Mouse (Mus musculus): Measurements from ENCODE around the gene Gpr18.

Gene Gpr18

GRCm38 (mm10) chr14:121949897-121950296 is 34.3 kb upstream of the Gpr18 start:
- DNase-seq (ENCODE audit: low read depth, low spot score): no peak

DNA sequence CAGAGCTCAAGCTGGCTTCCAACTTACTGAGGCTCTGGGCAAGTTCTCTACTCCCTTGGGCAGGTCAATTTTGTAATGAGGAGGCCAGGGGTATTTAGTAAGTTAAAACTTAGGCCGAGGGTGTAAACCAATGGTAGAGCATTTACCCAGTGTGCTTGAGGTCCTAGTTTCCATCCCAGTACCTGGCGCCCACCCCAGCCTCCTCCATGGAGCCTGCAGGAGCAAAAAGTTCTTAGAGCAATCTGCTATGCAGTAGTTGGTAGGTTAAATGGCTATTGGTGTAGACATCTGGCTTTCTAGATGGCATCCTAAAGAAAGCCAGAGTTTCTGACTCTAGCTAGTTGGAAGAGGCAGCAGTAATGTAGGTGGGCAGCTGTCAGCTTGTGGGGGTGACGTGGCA is 33.9 kb upstream of the Gpr18 start:
- no peak for DNase-seq (ENCODE audit: low read depth, low spot score)

DNA sequence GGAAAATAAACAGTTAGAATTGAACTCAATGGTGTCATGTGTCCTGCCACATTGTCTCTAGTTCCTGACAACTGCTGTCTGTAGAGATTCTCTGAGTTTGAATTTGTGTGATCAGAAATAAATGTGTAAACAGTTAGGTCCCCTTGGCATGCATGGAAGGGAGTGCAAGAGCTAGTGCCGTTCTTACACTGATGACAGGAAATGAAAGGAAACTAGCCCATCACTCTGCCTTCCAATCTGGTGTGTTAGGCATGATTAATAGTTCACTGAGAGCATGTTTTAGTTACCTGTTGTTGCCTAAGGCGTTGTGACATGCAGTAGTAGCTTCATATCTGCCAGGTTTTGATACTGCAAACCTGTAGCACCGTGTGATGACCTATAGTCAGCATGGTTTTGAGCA is 32.4 kb upstream of the Gpr18 start:
- DNase-seq (ENCODE audit: low read depth, low spot score): no peak

GRCm38 (mm10) chr14:121947201-121947760 is 31.7 kb upstream of the Gpr18 start:
- no peak for DNase-seq (ENCODE audit: low read depth, low spot score)

DNA sequence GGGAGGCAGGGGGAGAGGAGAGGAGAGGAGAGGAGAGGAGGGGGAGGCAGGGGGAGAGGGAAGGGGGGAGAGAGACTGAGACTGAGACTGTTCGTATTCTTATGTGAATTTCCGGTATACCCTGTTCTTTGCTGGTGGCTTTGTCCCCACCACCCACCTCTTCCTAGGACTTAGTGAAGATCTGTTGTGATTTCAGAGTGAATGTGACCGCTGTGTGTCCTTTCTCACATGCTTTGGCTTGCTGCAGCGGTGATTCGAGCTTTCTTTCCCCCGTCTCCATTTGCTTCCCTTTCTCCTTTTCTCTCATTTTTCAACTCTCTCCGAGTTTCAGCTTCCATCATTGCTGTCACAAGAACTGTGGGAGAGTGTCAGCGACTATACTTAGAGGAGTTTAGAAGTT is 31.1 kb upstream of the Gpr18 start:
- DNase-seq (ENCODE audit: low read depth, low spot score): no peak

DNA sequence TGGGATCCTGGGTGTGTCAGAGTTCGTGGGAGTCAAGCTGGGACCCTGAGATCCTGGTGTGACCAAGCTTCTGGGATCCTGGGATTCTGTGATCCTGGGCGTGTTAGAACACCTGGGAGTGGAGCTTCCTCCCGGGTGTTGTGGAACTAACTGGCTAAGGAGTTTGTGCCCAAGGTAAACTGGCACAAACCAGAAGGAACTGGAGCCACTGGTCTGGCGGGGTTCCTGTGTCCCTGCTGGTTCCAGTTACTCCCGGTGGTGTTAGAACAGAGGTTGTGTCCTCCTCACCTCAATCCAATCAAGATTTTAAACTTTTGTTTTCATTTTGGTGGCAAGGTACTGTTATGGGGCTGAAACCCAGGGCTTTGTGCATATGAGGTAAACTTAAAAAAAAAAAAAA is 30.6 kb upstream of the Gpr18 start:
- no peak for DNase-seq (ENCODE audit: low read depth, low spot score)

GRCm38 (mm10) chr14:121939582-121939981 is 24.0 kb upstream of the Gpr18 start:
- DNase-seq (ENCODE audit: low read depth, low spot score): no peak

- no peak for DNase-seq (ENCODE audit: low read depth, low spot score)
Observed at GRCm38 (mm10) chr14:121938256-121939191, 22.9 kb upstream of the Gpr18 start.

DNA sequence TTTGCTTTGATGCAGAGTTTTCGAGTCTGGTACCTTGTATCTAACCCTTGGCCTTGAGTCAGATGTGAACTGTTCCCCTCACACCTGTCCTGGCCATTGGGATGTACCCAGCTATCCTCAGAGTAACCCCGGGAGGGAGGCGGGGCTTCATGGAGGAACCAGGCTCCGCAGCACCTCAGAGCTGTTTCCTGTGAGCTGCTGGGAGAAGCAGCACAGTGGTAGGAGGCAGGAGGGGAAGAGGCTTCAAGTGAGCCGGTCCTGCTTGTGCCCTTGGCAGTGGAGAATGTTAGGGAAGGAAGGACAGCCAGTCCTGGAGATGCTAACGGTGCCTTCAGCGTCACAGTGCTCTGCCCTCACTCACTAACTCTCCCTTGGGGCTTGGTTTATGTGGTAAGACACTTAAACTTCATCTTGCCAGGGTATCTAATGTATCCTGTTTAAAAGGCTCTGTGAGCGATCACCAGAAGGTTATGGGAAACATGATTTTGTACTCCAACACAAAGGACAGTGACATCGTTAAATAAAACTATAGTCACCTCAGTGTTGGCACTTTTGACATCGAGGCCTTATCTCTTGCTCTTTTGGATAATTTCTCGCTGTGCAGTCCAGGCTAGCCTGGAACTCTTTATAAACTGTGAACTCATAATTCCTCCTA is 22.1 kb upstream of the Gpr18 start:
- no peak for DNase-seq (ENCODE audit: low read depth, low spot score)

- DNase-seq (ENCODE audit: low read depth, low spot score): no peak
Observed at GRCm38 (mm10) chr14:121936856-121937255, 21.3 kb upstream of the Gpr18 start.

DNA sequence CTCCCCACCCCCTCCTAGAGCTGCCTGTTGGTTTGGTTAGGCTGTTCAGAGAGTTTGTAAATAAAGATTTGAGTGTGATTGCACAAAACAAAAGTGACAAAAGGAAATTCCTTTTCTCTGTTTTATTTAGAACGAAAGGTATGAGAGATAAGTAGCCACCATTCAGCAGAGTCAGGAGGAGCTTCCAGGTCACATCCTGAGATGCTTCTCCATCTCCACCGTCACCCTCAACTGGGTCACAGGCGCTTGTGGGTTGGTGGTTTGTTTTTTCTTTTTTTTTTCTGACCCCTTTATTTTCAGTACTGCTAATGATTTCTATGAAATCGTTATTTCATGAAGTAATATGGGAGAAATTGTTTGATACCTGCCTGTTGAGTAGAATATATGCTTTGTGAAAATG is 20.8 kb upstream of the Gpr18 start:
- DNase-seq (ENCODE audit: low read depth, low spot score): no peak

- no peak for DNase-seq (ENCODE audit: low read depth, low spot score)
Observed at GRCm38 (mm10) chr14:121934597-121934946, 19.0 kb upstream of the Gpr18 start.

GRCm38 (mm10) chr14:121933906-121934596 is 18.5 kb upstream of the Gpr18 start:
- DNase-seq (ENCODE audit: low read depth, low spot score): no peak

DNA sequence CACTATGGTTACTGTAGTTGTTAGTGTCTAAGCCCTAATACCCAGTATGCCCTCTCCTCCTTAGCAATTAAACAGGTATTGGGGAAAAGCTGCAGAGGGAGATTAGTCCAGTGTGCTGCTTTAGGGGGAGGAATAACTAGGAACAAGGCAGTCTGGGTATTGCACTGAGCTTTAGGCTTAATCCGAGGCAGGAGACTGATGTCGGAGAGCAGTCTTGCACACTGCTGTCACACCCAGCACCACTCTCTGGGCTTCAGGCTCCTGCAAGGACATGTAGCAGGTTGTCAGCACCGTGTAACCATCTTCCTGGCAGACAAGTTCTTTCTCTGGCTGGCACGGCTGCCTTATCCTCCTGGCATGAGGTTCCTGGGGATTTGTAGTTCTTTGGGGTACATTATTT is 16.6 kb upstream of the Gpr18 start:
- no peak for DNase-seq (ENCODE audit: low read depth, low spot score)

DNA sequence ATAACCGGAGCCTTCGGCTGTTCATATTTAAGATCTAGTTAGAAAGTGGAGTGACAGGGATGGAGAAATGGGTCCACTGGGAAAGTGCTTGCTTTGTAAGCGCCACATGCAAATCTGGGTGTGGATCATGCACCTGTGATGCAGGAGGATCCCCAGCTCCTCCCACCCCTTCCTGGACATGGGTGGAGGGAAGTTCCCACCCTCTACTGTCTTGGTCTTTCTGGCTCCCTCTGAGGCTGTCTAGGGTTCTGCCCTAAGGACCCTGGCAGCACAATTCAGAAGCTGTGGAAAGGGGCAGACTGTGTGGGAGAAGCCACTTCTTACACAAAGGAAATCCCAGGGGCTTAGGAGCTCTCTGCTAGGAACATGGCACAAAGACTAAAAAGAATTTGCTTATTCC is 16.0 kb upstream of the Gpr18 start:
- no peak for DNase-seq (ENCODE audit: low read depth, low spot score)

DNA sequence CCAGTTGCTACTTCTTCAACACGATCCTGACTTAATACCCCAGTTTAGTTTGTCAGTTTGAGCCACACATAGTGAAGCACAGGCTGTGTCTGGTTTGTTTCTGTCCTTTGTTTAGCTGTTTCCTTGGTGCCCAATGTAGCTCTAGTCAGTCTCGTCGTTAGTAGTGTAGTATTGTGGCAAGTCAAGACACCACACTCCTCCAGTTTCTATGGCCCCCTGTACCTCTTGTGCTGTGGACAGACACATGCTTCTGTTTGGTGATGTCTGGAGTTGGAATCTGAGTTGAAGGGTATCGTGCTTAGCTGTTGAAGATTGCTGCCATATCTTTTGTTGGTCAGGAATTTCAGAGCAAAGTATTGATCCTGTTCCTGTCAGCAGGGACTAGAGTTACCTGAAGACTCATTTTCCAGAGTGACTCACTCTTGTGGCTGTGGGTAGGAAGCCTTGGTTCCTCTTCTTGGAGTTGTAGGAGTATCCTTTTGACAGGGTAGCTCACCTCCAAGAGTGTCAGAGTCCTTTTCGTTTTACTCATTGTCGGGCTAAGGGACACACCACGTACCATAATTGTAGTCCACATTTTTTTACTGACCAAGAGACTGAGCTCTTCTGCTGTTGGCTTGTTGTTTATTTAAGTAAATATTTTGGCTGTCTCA is 15.3 kb upstream of the Gpr18 start:
- no peak for DNase-seq (ENCODE audit: low read depth, low spot score)

- peak; percentile 9 for DNase-seq (ENCODE audit: low read depth, low spot score)
Observed at GRCm38 (mm10) chr14:121929243-121929951, 13.8 kb upstream of the Gpr18 start.

DNA sequence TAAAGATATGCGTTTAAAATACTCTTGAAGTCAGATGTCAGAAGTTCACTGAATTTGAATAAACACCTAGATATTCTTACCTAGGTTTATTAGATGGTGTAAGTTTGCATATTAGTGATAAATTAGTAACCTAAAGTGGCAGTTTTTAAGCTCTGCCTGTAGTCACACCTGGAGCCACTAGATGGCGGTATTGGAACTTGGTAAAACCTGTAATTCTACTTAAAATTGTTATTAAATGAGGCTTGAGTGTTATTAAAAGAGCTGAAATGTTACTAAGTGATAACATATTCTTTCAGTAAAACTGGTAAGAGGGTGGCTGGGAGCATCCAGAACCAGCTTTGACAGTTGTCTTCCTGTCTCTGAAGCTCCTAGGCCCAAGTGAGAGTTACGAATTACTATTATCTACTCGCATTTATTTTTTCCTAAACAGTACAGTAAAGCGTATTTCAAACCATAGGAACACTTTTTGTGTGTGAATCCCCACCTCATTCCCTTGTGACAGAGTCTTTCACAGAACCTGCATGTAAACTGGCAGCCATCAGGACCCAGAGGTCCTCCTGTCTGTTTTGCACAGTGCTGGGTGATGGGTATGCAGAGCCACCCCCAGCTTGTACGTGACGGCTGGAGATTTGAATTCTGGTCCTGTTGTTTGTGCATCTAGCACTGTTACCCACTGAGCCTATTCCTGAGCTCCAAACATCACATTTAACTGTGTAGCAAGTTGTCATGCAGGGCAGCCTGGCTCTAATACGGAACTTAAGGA is 13.0 kb upstream of the Gpr18 start:
- peak; percentile 54 for DNase-seq (ENCODE audit: low read depth, low spot score)

GRCm38 (mm10) chr14:121927451-121927850 is 11.9 kb upstream of the Gpr18 start:
- DNase-seq (ENCODE audit: low read depth, low spot score): no peak

DNA sequence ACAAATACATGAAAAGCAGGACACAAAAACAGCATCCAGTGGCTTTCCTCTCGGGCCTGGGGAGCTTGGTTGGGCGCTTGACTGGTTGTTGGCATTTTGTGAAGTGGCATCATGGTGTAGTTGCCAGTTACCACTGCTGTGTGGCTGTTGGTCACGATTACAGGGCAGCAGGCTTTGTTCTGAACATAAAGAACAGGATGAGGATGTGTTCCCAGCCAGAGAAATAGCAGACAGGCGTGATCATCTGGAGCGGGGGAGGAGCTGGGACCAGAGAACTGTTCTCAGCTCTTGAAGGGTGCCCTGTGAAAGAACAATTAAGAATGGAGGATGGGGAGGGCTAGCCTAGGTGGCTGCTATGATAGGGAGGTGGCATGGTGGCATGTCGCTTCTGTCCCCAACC is 11.3 kb upstream of the Gpr18 start:
- DNase-seq (ENCODE audit: low read depth, low spot score): no peak

Data from c-Kit-negative CD71-positive TER-119-positive erythroid progenitor cells, embryonic 14.5 days (primary cell).